Mouse (Mus musculus) small intestine, adult 2 months (tissue): Measurements from ENCODE around the gene Cib3. TPM values are rescaled to one million over a fixed set of nuclear protein-coding genes. Genes with fewer than 3 reads are reported as not detected.

ENCODE experiments used
- H3K27ac ChIP-seq: fragments of 200-500 bp; 2 replicates; pipeline ENCODE4 v1.5.1; 2012; ENCODE audit warnings: low read depth, low read length, control low read depth, inconsistent platforms; ENCODE audit not compliant: insufficient read depth
- H3K27me3 ChIP-seq: fragments of 200-500 bp; 2 replicates; pipeline ENCODE4 v1.6.1; 2012; ENCODE audit warnings: mild to moderate bottlenecking, moderate library complexity, low read length, inconsistent platforms; ENCODE audit not compliant: control insufficient read depth, insufficient read depth
- H3K36me3 ChIP-seq: fragments of 200-500 bp; 2 replicates; pipeline ENCODE4 v1.6.1; 2012; ENCODE audit warnings: mild to moderate bottlenecking, low read length, control low read depth, inconsistent platforms; ENCODE audit not compliant: control insufficient read depth, insufficient read depth
- H3K4me1 ChIP-seq: fragments of 200-500 bp; 2 replicates; pipeline ENCODE4 v1.6.1; 2012; ENCODE audit warnings: low read length, inconsistent platforms, mixed read lengths; ENCODE audit not compliant: control insufficient read depth, insufficient read depth, insufficient read length
- H3K4me3 ChIP-seq: fragments of 200-500 bp; 2 replicates; pipeline ENCODE4 v1.5.1; 2012; ENCODE audit warnings: low read depth, mild to moderate bottlenecking, control low read depth, inconsistent platforms, low read length, moderate library complexity
- CTCF ChIP-seq: fragments of 200-500 bp; IDR thresholded peaks from 2 replicates; pipeline ENCODE4 v1.5.1; 2012; ENCODE audit warnings: low read depth, mild to moderate bottlenecking, control low read depth, inconsistent platforms, low read length, moderate library complexity, mixed read lengths; ENCODE audit not compliant: insufficient replicate concordance, insufficient read length; ENCODE audit errors: extremely low read depth
- POLR2A ChIP-seq: fragments of 200-500 bp; IDR thresholded peaks from 2 replicates; pipeline ENCODE4 v1.6.1; 2012; ENCODE audit warnings: low read depth, mild to moderate bottlenecking, control low read depth, inconsistent platforms, low read length, moderate library complexity
- WGBS: fragments of 180-500 bp; shearing (Covaris S2); methylation state at CpG from one replicate; pipeline ENCODE4 v1.1.7; 2018; 5-methylcytosine and 5-hydroxymethylcytosine counted together
- polyA plus RNA-seq: library from polyadenylated mRNA; depleted of rRNA; stranded (reverse); fragments of >200 nt; gene quantifications from 2 replicates; pipeline ENCODE4 v1.2.3, GENCODE M21; 2012

The Cib3 gene
- polyA plus RNA-seq, 1 experiment, result not detected

DNA sequence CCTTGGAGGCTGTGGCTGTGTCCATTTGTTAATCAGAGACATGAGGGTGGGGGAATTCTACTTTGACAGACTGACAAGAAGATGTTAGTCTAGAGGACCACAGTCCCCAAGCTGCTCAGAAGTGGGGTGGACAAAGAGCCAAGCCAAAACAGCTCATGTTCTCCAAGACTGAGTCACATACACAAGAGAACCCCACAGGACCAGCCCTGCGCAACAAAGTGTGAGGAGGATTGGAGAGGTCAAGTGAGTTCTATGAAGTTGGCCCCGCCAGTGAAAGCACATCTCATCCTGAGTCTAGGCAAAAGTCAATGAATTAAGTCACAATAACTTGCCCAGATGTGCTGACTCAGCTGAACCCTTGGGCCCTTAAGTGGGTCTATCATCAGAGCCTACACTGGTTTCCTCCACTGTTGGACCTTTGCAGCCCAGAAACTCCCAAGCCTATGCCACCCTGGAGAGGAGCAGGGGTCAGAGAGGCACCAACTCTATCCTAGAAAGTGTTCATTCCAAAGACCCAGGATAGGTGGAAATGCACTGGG, 24.8 kb downstream of the Cib3 start:
- TF ChIP-seq POLR2A (no peak), CTCF (no peak)
- Histone ChIP-seq H3K27ac (no peak overlapping the region), H3K4me1 (peaks cover 14% of the 10 kb centered on the region; the same call in 1 of the 2 replicates), H3K27me3 (no peaks in the 10 kb centered on the region), H3K36me3 (no peaks in the 10 kb centered on the region; the same call in 1 of the 2 replicates), H3K4me3 (no peak overlapping the region)
- 86% methylated on average over 2 of the region's 2 CpGs for WGBS

DNA sequence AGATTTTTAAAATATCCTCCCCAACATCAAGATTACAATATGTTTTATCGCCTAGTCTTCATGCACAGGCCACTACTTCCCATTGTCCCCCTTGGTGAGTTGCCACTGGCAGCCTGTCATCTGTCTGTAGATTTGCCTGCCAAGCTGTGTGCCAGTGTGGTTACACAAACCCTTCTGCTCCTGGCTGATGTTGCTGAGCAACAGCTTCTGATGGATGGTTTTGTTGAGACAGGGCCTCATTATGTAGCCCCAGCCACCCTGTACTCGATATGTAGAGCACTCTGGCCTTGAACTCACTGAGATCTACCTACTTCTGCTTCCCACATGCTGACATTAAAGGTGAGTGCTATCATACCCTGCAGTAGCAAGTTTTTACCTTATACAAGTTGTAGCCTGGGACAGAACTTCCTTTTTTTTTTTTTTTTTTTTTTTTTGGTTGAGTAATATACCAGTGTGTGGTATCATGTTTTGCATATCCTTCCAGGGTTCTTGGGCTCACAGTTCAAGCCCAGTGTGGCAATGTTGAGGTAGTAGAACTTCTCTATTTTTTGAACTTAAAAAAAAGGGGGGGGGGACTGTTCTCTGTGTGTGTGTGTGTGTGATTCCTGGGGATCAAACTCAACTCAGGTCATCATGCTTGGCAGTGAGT, 29.0 kb downstream of the Cib3 start:
- H3K4me1 ChIP-seq, result peaks cover 9% of the 10 kb centered on the region; the same call in 1 of the 2 replicates
- no peaks in the 10 kb centered on the region for H3K27me3 ChIP-seq
- H3K27ac ChIP-seq, result peak overlapping the region; percentile 35
- TF ChIP-seq POLR2A, result no peak
- TF ChIP-seq CTCF, result no peak
- WGBS, result 66% methylated on average over 2 of the region's 2 CpGs
- H3K36me3 ChIP-seq, result peaks cover 30% of the 10 kb centered on the region
- H3K4me3 ChIP-seq, result no peak overlapping the region

DNA sequence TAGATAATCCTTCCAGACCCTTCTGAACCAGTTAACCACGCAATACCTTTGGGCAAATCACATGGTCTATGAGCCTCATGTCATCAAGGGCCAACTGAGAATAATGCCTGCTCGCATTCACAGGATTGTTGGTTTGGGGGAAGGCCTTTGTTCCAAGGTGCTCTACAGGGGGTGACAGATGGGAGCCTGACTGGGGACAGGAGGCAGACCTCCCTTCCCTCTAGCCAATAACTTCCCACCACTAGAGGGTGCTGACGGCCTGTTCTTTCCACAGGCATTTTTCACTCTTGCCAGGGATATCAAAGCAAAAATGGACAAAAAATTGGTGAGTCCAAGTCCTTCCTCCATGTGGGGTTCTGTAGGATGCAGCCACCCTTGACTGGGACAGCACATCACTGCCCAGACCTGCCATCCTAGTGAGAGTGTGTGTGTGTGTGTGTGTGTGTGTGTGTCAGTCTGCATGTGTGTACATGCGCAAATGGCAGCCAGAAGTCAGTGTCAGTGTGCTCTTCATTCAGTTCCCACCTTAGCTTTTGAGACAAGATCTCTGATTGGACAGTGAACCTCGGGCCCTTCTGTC, 35.2 kb downstream of the Cib3 start:
- Histone ChIP-seq H3K27me3 (no peaks in the 10 kb centered on the region), H3K27ac (no peak overlapping the region), H3K4me3 (no peak overlapping the region), H3K36me3 (peaks cover 83% of the 10 kb centered on the region), H3K4me1 (peaks cover 17% of the 10 kb centered on the region; the same call in 1 of the 2 replicates)
- TF ChIP-seq CTCF (peak; percentile 81; the same call in 1 of the 2 replicates), POLR2A (no peak; the same call in 1 of the 2 replicates)
- 72% methylated on average over 5 of the region's 5 CpGs for WGBS

DNA sequence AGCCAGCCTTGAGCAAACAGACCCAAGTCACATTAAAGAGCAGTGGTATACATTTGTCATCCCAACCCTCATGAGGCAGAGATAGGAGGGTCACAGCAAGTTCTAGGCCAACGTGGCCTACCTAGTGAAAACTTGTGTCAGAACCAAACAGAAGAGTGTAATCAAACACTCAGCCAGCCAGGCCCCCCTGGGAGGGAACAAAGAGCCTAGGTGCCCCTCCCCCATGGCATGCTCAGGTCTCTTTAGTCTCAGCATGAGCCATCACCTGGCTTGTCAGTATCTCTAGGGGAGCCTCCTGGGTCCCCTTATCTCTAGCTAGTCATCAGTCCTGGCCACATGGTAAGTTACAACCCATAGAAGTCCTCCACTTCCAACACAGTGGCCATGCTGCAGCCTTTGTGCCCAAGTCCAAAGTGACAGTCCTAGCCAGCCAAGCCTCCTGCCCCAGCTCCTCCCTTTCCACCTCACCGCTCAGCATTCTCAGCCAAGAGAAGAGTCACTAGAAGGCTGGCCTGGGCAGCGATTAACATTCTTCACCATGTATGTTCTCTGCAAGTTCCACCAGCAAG, 42.9 kb downstream of the Cib3 start:
- 44% methylated on average over 3 of the region's 3 CpGs for WGBS
- no peak overlapping the region for H3K4me3 ChIP-seq
- H3K27me3 ChIP-seq, result no peaks in the 10 kb centered on the region
- peaks cover 35% of the 10 kb centered on the region; the same call in 1 of the 2 replicates for H3K4me1 ChIP-seq
- peaks cover 65% of the 10 kb centered on the region for H3K36me3 ChIP-seq
- TF ChIP-seq POLR2A (no peak), CTCF (no peak)
- peak overlapping the region; percentile 80 for H3K27ac ChIP-seq

DNA sequence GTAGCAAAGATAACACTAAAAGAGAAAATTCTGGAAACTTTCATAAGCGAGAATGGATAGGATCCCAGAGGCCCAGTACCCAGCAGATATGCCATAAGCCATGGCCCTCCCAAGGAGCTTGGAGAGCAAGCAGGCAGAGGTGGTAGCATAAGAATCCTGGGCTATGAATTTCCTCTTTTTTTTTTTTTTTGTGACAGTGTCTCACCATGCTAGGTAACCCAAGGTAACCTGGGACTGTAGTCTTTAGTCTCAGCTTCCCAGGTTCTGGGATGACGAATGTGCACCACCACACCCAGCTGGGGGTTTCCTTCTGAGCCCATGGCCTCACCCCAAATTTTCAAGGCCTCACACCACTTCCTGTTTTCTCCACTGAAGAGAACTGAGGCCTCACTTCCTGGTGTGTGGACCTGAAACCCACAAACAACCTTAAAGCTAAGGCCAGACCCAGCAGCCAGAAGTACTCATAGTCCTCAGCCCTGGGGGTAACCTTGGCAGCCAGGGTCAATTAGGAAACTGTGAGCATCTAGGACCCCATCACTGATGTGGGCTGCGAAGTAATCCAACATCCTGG, 43.5 kb downstream of the Cib3 start:
- Histone ChIP-seq H3K4me3 (no peak overlapping the region), H3K4me1 (peaks cover 30% of the 10 kb centered on the region; the same call in 1 of the 2 replicates), H3K27me3 (no peaks in the 10 kb centered on the region), H3K27ac (peak overlapping the region; percentile 80), H3K36me3 (peaks cover 65% of the 10 kb centered on the region)
- TF ChIP-seq POLR2A (peak; percentile 14; the same call in 1 of the 2 replicates), CTCF (no peak)
- 77% methylated on average over 3 of the region's 3 CpGs for WGBS

DNA sequence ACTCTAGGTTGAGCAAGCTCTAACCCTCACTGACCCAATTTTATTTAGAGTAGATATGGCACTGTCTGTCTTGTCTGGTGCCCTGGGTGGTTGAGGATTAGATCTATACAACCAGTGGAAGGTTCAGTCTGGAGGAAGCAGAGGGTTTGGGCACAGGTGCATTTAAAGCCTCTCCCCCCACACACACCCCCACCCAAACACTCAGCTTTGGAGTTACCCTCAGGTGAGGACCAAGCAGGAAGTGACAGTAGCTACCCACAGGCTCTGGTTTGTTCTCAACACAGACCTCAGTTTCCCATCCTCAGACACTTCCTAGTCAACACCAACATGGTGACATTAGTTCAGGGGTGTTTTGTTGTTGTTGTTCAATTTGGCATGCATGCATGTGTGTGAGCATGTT, 49.8 kb downstream of the Cib3 start:
- TF ChIP-seq POLR2A, result no peak
- TF ChIP-seq CTCF, result no peak
- H3K27ac ChIP-seq, result peak overlapping the region; percentile 94
- 0 out of 2 replicates have a peak overlapping the region, but pooled peaks have one; percentile 7 for H3K4me3 ChIP-seq
- no peaks in the 10 kb centered on the region for H3K27me3 ChIP-seq
- H3K4me1 ChIP-seq, result peaks cover 18% of the 10 kb centered on the region; the same call in 1 of the 2 replicates
- peaks cover 7% of the 10 kb centered on the region for H3K36me3 ChIP-seq
